Mouse (Mus musculus) heart, postnatal 14 days (tissue): ENCODE data around the gene Unc5cl. TPM values are rescaled to one million over a fixed set of nuclear protein-coding genes. Genes with fewer than 3 reads are reported as not detected.

Experiments used
- DNase-seq, 2 experiments: peaks; one replicate each; pipeline ENCODE4 v3.0.0; 2021 to 2022
- intact Hi-C: fragments of 180-260 bp; cut with DNase I; formaldehyde crosslinking; loops from one replicate; pipeline ENCODE4 v1.15.1; 2025
- total RNA-seq, 2 experiments: library from RNA; stranded (reverse); gene quantifications; 2 replicates each; pipeline ENCODE4 v1.2.3; 2021

Unc5cl gene
- total RNA-seq, 2 experiments from 2014 or later = 0.17 to 0.83 TPM

GRCm38 (mm10) chr17:48581153-48581552 is 126.5 kb downstream of the Unc5cl start:
- DNase-seq = no peak
- intact Hi-C loops = no loop called here

DNA sequence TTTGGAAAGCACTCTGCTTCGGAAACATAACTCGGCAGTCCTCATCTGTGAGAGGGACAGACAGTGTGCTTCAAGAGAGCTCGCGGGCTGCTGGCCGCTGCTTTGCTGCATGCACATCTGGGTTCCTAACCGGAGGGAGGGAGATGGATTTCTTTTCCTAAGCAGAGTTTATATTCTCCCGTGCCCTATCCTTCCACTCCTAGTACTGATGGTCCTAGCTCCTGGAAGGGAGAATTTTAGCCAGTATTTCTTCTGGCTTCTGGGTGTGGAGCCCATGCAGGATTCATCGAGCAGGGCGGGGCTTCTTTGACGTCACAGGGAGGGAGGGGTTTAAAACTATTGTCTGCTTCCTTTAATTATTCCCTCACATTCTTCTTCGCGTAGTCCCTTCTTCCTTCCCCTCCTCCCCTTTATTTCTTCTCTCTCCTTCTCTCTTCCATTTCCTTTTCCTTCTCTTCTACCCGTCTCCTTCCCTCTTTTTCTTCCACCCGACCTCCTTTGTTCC is 127.8 kb downstream of the Unc5cl start:
- intact Hi-C loops = no loop called here
- no peak for DNase-seq

- DNase-seq = no peak
- intact Hi-C loops = no loop called here
Measured at GRCm38 (mm10) chr17:48583401-48583800, 128.7 kb downstream of the Unc5cl start.

DNA sequence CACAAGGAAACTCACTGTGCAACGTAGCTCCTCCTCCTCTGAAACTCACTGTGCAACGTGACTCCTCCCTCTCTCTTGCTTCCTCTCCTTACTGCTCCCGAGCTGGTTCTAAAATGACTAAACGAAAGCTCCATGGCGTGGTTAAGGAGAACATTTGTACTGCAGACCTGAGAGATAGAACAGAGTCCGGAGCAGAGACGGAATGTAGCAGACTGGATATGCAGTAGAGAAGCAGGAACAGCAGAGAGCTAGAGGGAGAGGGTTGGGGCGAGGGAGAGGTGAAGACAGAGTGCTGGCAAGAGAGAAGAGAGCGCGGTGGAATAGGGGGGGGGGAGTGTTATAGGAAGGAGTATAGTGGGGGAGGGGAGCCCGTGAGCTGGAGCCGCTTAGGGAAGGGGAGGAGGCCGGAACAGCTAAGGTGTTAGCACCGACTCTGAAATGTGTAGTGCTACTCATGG is 131.2 kb downstream of the Unc5cl start:
- DNase-seq = no peak
- intact Hi-C loops = no loop called here

- no peak for DNase-seq
Measured at GRCm38 (mm10) chr17:48588674-48589073, 134.0 kb downstream of the Unc5cl start.

More at GRCm38 (mm10) chr17:48588674-48589073, 134.0 kb downstream of the Unc5cl start:
- intact Hi-C loops = no loop called here

Other genes starting within 250 kb of the Unc5cl start
- gene Trem1, start 222.1 kb upstream of the Unc5cl start, total RNA-seq = under 1 TPM; 0.10 to 0.15 TPM
- gene Trem3, start 207.1 kb upstream of the Unc5cl start, total RNA-seq = not detected
- gene Treml4, start 190.6 kb upstream of the Unc5cl start, total RNA-seq = under 1 TPM in 1 of 2 experiments, not detected in 1; 0.29 TPM
- under 1 TPM; 0.53 to 1.00 TPM for gene Treml2, start 155.4 kb upstream of the Unc5cl start, total RNA-seq
- under 1 TPM; 0.10 to 0.20 TPM for gene B430306N03Rik, start 138.8 kb upstream of the Unc5cl start, total RNA-seq
- 1 to 10 TPM; 1.9 to 2.5 TPM for gene Trem2, start 108.5 kb upstream of the Unc5cl start, total RNA-seq
- gene Treml1, start 95.0 kb upstream of the Unc5cl start, total RNA-seq = under 1 TPM; 0.22 to 0.29 TPM
- gene Nfya, start 45.0 kb upstream of the Unc5cl start, total RNA-seq = 10 to 100 TPM; 24.3 to 26.5 TPM
- 10 to 100 TPM; 10.7 to 12.9 TPM for gene Oard1, start 44.9 kb upstream of the Unc5cl start, total RNA-seq
- 100 to 1,000 TPM; 243 TPM for gene Apobec2, start 22.0 kb upstream of the Unc5cl start, total RNA-seq
- 1 to 10 TPM in 1 of 2 experiments, under 1 TPM in 1; 0.96 to 1.8 TPM for gene Tspo2, start 3.4 kb upstream of the Unc5cl start, total RNA-seq